Mouse (Mus musculus): Measurements from ENCODE around the gene Rgs13. TPM values are rescaled to one million over a fixed set of nuclear protein-coding genes. Genes with fewer than 3 reads are reported as not detected.

Gene Rgs13
- not detected for total RNA-seq (2023)

DNA sequence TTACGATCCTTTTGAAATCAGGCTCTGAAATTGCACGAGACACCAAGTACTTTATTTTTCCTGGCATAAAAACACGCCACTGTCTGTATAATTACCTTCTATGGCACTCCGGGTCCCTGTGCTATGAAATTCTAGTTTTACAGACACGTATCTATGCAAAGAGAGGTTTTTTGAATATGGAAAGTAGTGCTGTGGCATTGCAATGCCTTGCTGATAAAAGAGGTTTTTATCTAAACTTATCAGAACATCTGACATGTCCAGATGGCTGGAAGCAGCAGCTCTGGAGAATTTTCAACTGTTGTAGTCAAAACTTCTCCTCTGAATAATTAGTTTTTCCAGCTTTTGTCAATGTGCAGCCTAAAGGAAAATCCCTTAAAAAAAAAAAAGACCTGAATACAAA lies at the start of gene Rgs13:
Gene Rgs13 (minus strand): TSS at position 207 of the 400 bp plus-strand sequence.

Other genes with a start within 250 kb of the Rgs13 start
- 100 to 1,000 TPM; 579 to 684 TPM for gene Rgs2, start 173.2 kb downstream of the Rgs13 start, total RNA-seq (2023)
- 10 to 100 TPM; 35.3 to 36.9 TPM for gene Rgs1, start 71.9 kb upstream of the Rgs13 start, total RNA-seq (2023)